Mouse (Mus musculus) thymus, postnatal 25 days (tissue): ENCODE results near the gene Gpx5.

Experiments
- DNase-seq: peaks from one replicate; pipeline ENCODE4 v3.0.0; 2022

Gpx5 gene

DNA sequence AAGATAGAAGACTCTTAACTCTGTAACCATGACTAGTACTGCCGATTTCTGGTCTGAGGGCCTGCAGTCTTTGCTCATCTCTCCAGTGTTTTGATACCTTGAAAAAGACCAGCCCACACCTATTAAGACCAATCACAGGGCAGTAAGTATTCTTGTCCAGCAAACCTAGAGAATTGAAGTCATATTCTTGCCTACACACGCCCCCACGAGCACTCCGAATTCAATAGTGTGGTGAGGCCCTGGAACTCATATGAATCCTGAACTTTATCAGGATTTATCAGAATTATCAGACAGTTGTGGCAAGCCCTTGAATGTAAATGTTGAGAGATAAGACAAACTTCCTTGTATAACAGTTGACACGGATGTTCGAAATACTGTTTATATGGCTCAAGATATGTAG, at the start of gene Gpx5:
Gene Gpx5, minus strand, starts transcription at position 101 of the 400 bp plus-strand sequence.
- no peak for DNase-seq

DNA sequence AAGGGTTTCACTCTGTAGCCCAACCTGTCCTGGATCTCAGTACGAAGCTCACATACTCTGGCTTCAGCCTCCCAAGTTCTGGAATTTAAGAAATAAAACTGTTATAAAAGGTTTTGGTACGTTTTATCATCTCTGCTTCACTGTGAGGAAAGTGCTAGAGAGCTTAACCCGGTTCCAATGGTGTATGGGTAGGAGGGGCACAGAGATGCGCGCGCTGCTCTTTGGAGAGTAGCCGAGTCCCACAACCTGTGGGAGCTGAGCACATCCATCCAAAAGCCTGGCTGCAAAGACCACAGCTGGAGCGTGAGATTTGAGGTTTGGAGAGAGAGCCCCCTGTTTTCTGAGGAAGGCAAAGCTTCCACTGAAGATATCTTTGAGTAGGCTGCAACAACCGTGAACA, 34.9 kb upstream of the Gpx5 start:
- no peak for DNase-seq

DNA sequence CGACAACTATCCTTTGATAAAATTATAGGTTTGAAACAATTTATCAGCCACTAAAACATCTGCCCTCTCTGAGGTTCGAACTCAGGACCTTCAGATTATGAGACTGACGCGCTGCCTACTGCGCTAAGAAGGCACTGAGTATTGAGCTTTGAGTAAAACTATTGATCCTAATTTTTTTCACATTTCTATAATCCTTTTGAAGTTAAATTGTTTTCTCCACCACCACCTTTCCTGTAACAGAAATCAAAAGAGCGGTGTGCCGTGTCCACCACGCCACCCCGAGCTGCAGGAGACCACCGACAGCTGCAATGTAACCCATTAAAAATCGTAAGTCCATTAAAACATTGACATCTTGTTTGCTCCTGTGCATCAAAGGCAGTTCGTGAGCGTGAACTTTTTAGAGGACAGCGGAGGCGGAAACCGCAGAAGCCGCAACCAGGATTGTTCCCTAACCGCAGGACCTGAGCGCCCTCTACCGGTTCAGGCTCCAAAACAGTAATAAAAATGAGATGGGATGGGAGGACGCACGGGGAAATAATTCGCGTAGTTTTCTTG, 34.2 kb upstream of the Gpx5 start:
- DNase-seq: peak; percentile 40

DNA sequence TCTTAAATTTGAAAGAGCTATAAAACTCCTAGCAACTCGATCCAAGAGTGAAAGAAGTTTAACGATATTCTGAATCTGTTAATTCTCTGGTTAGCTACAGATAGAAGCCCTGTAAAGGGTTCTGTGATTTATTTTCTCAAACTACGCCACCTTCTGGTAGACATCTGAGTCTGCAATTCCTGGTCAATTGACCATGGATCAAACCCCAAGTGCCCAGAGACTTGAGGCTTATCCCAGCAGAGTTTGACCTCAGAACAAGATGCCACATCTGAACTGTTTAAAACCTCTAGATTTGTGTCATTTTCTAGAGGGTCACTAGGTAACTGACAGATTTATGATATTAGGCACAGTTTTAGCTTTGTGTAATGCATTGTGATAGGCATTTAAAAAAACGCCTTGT, 33.7 kb upstream of the Gpx5 start:
- no peak for DNase-seq

DNA sequence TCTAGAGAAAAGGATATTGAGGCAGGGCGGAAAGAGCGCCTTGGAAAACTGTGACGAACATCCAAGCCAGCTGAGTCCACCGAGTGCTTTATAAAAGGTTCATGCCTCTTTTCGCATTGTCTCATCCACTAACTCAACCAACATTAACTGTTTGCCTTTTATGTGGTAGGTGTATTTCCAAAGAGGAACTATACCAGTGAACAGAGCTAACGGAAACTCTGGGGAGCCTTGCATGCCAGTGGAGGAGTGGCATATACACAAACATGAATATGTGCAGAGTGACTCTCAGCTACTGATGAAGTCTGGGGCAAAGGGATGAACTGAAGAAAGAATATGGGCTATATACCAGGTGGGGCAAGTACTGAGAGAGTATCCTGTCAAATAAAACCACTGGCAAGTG, 30.9 kb upstream of the Gpx5 start:
- DNase-seq: no peak

DNA sequence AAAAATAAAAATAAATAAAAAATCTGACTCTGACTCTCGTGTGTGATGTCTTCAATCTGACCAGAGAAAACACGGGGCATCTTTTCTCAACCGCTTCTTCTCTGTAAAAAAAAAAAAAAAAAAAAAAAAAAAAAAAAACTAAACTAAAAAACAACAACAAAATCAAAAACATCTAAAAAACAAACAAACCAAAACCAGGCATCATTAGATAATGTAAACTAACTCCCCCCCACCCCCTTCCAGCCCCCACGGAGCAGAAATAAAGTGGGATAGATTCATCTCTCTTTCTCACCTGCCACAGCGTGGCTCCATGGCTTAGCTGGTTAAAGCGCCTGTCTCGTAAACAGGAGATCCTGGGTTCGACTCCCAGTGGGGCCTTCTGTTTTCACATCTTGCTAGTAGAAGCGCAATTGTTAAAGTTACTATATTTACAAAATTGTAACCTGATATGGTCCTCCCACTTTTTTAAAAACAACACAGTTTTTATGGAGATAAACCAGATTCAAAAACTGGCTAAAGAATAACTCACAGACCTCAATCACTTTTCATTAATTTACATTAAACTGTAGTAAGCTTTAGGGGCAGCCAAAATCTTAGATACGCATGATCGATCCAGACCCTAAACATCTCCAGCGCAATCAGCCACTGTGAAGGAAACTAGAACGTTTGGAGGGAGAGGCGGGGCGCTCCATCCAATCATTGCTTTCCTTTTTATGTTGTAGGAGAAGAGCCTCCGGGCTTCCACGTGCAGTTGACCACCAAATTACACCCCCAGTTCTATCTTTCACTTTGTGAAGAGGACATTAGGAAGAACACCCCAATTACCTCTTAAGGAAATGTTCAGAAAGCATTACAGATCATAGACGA, 30.2 kb upstream of the Gpx5 start:
- DNase-seq: peak; percentile 8

DNA sequence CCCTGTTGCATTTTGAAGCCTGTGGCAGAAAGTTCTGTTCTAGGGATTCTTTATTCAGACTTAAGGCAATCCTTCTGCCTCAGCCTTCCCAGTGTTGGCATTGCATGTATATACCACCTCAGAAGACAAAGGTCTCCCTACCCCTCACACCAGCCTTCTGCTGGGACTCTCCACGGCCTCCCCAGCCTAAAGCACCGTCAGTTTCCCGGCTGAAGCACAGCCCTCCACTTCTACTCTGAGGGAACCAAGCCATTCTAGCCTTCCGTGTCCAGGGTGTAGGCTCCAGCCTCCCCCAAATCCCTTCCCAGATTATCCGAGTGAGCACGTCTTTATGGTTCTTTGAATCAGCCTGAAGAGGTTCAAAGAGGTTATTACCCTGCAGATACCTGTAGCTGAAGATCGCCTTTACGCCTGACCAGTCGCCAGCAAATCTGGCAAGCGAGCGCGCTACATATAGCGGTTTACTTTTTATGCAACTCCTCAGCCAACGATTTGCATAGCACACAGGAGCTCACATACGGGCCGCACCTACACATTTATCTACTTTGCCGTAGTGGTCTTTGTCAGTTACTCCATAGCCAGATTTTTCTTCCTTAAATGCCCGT, 29.5 kb upstream of the Gpx5 start:
- no peak for DNase-seq

DNA sequence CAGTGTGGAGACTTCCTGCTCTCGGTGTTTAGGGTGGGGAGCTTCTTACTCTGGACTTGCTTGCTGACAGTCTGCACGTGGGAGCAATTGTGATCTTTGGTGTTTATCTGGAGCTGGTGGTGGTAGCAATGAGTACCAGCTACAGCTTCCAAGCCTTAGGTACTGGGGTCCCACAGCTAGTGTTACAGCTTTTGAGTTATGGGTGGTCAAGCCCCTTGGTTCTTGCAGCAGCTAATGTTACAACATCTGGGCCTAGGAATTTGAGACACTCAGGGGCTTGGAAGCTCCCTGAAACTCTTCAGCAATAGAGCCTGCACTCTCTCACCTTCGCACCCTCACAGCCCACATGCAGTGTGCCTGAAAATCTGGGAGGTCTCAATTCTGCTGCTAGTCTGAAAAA, 27.7 kb upstream of the Gpx5 start:
- no peak for DNase-seq

DNA sequence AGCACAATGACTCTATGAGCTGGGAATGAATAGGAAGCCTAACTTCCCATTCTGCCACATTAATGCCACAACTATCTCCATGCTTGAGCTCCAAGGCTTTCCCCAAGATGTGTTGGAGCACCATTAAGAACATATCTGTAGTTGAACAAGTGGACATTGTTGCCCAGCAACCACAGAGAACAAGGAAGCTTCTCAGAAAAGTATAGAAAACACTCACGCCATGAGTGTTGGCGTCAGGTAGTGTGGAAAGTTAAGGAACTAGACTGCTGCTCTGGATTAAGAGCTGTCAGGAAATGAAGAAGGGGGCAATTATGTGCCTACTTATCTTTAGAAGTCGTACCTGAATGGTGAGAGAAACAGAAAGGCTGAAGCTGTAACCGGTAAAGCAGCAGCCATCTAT, 21.4 kb upstream of the Gpx5 start:
- DNase-seq: no peak

DNA sequence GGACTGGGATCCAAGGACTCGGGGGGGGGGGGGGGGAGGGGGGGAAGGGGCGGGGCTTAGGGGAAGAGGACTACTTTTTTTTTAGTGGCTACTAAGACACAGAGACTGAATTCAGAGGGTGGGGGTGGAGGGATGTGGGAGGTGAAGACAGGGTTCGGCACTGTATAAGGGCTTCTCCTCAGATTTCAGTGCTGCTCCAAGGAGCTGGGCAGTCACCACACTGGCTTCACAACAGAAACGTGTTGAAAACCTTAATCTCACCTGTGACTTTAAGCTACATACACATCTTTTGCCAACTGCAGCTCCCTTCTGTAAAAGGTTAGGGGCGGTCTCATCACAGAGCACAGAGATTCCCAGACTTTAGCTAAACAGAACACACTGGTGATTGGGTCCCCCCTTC, 20.3 kb upstream of the Gpx5 start:
- no peak for DNase-seq

DNA sequence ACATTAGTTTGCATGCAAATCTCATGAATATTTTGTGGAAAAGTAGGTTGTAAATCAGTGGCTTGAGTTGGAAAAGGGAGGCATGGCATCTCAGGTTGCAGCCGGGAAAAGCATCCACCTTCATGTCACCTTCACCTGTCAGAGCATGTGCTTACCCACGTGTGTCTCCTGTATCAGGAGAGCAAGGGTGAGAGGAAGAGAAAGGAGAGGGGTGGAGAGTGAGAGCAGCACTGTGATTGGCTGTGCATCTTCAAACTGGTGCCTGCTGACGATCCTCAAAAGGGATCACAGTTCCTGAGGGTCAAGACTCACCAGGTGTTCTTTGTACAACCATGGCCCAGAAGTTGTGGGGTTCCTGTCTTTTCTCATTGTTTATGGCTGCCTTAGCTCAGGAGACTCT, 19.4 kb upstream of the Gpx5 start, which contains the start of gene Gpx6:
Gene Gpx6, plus strand, starts transcription at position 200 of the 400 bp plus-strand sequence.
- DNase-seq: no peak

DNA sequence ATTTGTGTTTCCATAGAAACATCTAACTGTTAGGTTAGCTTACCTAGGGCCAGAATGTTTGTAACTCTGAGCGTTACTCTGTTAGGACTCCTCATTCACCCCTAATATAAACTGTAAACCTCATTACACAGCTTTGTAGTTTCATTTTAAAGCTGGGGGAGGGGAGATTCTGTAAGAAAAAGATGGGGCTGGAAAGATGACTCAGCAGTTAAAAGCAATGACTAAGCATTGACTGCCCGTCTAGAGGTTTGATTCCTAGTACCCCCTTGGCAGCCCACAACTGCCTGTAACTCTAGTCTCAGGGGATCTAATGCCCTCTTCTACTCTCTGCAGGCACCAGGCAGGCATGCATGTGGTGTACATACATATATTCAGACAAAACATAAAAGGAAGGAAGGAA, 17.3 kb upstream of the Gpx5 start:
- DNase-seq: no peak

DNA sequence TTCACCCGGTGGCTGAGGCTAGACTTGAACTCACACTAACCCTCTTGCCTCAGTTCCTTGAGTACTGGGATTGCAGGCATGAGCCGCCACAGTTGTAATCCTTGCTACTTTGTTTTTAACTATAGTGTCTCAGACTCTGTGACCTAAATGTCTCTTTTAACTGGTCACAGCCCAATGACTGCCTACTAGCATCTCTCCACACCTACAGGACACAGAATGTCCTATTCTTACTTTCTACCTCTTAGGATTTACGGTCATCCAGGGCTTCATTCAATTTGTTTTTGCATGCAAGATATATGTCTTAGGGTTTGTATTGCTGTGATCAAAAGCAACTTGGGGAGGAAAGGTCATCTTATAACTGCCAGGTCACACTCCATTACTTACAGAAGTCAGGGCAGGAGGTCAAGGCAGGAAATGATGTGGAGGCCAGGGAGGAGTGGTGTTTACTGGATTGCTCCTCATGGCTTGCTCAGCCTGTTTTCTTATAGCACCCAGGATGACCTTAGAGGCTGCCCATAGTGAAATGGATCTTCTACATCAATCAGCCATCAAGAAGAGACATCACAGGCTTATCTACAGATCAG, 12.0 kb upstream of the Gpx5 start:
- no peak for DNase-seq

DNA sequence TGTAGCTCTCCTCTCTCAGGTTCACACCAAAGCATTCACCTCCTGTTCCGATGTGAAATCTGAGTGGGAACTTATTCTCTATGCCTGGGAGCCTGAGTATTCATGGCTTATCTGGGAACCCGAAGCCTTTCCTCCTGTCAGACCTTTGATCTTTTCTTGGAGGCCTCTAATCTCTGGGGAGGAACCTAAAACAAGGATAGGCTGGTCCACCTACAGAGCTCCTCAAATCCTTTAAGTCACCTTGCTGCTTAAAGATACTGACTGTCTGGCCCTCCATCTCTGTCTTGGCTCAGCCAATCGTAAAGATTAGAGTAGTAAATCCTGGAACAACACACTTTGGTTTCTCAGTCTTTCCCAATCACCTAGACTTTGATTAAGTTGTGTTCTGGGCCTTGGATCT, 6.0 kb upstream of the Gpx5 start:
- DNase-seq: no peak

DNA sequence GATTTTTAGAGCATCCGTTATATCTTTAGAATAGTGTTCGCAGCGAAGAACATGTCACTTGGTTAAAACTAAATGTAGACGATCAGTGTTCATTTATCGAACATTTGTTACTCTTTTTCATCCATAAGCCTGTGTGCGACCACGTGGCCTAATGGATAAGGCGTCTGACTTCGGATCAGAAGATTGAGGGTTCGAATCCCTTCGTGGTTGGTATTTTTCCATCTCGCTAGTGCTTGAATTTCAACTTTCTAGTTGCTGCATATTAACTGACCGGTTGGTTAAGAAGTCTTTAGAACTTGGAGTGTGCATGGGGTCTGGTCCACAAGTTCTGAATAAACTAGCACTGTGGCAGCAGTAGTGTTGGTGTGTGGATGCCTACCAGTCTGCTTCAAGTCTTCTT, 13.0 kb downstream of the Gpx5 start:
- peak; percentile 70 for DNase-seq

DNA sequence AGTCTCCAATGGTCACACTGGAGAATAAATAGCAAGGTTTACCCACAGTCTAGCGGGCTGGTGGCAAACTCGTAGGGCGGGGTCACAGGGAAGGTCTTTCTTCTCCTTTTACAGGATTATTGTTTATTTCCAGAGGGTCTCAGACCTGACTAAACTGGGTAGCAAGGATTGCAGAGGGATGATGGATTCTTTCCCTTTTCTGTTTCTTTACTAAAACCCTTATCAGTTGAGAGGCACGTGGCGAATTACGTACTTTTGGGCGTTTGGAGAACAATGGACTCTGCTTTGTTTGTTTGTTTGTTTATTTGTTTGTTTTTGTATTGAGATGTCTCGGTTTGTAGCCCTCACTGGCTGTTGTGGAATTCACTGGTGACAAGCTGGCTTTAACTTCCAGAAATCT, 13.5 kb downstream of the Gpx5 start:
- no peak for DNase-seq

DNA sequence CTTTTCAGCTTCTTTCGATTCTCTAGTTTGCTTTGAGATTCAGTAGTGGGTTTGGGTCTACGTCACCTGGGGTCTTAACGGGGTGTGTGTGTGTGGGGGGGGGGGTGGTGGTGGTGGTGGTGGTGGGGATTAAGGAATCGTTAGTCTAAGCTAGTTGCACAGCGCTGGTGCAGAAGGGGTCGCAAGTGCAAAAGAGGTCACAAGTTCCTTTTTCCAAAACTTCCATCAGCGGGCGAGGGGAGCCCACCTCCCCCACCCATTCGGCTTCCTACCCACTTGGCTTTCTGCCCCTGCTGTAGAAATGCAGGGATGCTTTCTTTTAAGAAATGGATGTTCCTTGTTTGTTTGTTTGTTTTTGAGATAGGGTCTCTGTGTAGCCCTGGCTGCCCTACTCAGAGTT, 16.0 kb downstream of the Gpx5 start:
- DNase-seq: no peak

DNA sequence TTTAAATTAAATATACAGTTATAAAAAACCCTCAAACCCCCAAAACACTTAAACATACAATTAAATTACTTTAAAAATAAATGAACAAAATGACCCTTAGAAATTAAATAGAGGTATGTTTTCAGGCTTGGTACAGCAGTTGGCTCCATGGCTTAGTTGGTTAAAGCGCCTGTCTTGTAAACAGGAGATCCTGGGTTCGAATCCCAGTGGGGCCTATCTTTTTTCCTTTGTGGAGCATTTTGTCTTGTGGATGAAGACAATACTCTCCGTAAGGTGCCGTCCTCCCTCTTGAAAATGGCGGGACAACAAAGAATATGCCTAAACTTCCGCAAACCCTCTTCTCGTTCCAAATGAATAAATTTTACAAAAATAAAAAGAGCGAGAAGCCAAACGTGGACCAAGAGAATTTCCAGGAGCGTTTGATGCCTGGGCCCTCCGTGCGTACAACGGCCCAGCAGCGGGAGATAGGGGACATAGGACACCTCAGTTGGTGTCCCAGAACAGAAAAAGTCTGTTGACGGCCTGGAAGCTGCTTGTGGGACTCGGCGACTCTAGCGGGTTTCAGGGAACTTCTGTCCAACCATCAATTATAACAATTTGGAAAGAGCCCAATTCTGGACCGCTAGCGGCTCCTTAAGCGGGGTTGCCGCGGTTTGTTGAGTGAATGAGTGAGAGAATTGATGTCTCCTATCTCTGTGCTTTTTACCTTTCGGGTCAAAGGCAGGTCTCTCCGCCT, 16.5 kb downstream of the Gpx5 start:
- peak; percentile 34 for DNase-seq

DNA sequence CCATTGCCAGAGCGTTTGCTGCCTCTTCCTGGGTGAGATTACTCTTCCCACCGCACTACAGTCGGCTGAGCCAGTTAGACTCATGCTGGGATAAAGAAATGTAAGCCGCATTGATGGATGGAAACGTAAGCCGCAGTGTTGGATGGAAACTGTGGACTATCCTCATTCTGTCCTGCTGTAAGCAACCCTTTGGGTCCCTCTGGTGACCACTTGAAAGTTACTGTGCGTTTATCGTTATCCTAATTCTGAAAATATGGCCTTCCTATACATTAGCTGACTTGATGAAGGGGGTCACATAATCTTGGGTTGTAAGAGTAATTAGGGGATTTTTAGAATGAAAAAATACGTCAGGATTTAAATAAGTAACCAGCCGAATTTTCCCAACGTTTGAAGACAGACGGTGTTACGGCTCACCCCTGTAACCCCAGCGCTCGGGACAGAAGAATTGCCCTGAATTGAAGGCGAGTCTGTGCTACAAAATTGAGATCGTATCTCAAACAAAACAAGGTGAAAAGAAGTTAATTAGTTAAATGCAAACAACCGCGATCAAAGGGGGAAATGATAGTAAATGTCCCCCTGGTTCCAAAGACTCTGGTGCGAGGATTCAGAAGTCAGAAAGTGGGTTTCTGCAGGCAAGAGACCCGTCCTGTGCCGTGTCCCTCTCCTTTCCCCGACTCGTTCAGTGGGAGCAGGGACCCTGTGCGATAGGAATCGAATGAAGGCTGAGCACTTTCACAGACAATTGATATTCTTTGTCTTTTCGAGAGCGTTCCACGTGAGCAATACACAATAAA, 17.3 kb downstream of the Gpx5 start:
- no peak for DNase-seq

DNA sequence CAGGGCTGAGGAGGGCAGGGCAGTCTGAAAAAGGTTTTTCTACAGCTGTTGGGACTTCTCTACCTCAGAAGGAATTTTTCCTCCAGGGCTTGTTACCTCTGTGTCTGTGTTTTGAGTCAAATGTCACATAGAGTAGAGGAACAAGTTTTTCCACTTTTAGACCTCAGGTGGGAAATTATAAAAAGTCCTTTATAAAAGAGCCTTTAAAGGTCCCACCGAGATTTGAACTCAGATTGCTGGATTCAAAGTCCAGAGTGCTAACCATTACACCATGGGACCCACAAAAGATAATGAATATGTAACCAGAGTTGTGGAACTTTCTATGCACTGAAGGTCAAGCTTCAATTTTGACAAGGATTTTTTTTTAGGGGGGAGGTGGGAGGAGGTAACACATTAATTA, 24.3 kb downstream of the Gpx5 start:
- DNase-seq: no peak

DNA sequence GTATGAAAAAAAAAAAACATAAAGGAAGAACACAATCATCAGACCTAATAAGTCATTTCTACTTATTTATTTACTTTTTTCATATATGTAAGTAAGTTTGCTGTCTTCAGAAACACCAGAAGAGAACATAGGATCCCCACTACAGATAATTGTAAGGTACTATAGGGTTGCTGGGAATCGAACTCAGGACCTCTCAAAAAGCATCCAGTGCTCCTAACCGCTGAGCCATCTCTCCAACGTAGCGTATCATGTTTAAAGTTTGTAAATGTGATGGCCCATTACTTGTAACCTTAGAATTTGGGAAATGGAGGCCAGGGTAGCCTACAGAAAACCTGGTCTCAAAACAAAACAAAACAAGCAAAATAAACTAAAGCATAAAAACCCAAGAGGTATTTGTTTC, 25.0 kb downstream of the Gpx5 start:
- no peak for DNase-seq

DNA sequence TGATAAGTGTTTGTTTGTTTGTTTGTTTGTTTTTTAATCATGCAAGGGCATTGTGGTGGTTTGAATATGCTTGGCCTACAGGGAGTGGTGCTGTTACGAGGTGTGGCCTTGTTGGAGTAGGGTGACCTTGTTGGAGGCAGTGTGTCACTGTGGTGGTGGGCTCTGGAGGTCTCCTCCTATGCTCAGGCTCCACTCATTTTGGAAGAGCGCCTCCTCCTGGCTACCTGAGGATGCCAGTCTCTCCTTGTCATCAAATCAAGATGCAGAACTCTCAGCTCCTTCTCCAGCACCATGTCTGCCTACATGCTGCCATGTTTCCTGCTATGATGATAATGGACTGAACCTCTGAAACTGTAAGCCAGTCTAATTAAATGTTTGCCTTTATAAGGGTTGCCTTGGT, 26.8 kb downstream of the Gpx5 start:
- no peak for DNase-seq
